Mouse (Mus musculus): ENCODE data around the gene Kcp. TPM values are rescaled to one million over a fixed set of nuclear protein-coding genes. Genes with fewer than 3 reads are reported as not detected.

Kcp gene
- polyA plus RNA-seq, 1 experiment from 2014 or later: 15.4 TPM

Other genes starting within 250 kb of the Kcp start
- 22.7 TPM in 2 replicates for gene Hilpda, start 235.5 kb downstream of the Kcp start, polyA plus RNA-seq (2016; fragmentation: Nextera tagmentation; extraction: Ambion mirVana)
- 0.26 TPM in 1 of 2 replicates, not detected in the other for gene Fam71f2, start 228.4 kb downstream of the Kcp start, polyA plus RNA-seq (2016; fragmentation: Nextera tagmentation; extraction: Ambion mirVana)
- gene Fam71f1, start 188.8 kb downstream of the Kcp start, polyA plus RNA-seq (2016; fragmentation: Nextera tagmentation; extraction: Ambion mirVana): 0.18 TPM in 2 replicates
- 476 and 483 TPM in 2 replicates for gene Calu, start 159.9 kb downstream of the Kcp start, polyA plus RNA-seq (2016; fragmentation: Nextera tagmentation; extraction: Ambion mirVana)
- 0.65 and 0.69 TPM in 2 replicates for gene Opn1sw, start 119.5 kb downstream of the Kcp start, polyA plus RNA-seq (2016; fragmentation: Nextera tagmentation; extraction: Ambion mirVana)
- 25.1 and 27.0 TPM in 2 replicates for gene Ccdc136, start 111.6 kb downstream of the Kcp start, polyA plus RNA-seq (2016; fragmentation: Nextera tagmentation; extraction: Ambion mirVana)
- gene Flnc, start 74.7 kb downstream of the Kcp start, polyA plus RNA-seq (2016; fragmentation: Nextera tagmentation; extraction: Ambion mirVana): 90.7 and 98.1 TPM in 2 replicates
- 175 and 189 TPM in 2 replicates for gene Atp6v1f, start 40.2 kb downstream of the Kcp start, polyA plus RNA-seq (2016; fragmentation: Nextera tagmentation; extraction: Ambion mirVana)
- not detected in 2 replicates for gene Atp6v1fnb, start 36.5 kb downstream of the Kcp start, polyA plus RNA-seq (2016; fragmentation: Nextera tagmentation; extraction: Ambion mirVana)
- 11.2 and 12.5 TPM in 2 replicates for gene Irf5, start 18.7 kb upstream of the Kcp start, polyA plus RNA-seq (2016; fragmentation: Nextera tagmentation; extraction: Ambion mirVana)
- gene Tnpo3, start 101.9 kb upstream of the Kcp start, polyA plus RNA-seq (2016; fragmentation: Nextera tagmentation; extraction: Ambion mirVana): 71.6 and 73.4 TPM in 2 replicates
- 11.2 and 11.9 TPM in 2 replicates for gene Tspan33, start 186.3 kb upstream of the Kcp start, polyA plus RNA-seq (2016; fragmentation: Nextera tagmentation; extraction: Ambion mirVana)
- gene Smo, start 227.6 kb upstream of the Kcp start, polyA plus RNA-seq (2016; fragmentation: Nextera tagmentation; extraction: Ambion mirVana): 26.4 and 27.1 TPM in 2 replicates

Data from heart, embryonic 12.5 days (tissue).